Mouse (Mus musculus) MN1 (cell line): ENCODE measurements around the gene Hsd17b11.
"Not testable (repeated sequence)": the region's sequence is repeated elsewhere in the genome, so short reads cannot be mapped to it uniquely, and the experiment has no call there.

Source experiments
- DNase-seq: peaks from one replicate; pipeline ENCODE4 v3.0.0-alpha.2; 2016; ENCODE audit warnings: low spot score

Gene Hsd17b11

DNA sequence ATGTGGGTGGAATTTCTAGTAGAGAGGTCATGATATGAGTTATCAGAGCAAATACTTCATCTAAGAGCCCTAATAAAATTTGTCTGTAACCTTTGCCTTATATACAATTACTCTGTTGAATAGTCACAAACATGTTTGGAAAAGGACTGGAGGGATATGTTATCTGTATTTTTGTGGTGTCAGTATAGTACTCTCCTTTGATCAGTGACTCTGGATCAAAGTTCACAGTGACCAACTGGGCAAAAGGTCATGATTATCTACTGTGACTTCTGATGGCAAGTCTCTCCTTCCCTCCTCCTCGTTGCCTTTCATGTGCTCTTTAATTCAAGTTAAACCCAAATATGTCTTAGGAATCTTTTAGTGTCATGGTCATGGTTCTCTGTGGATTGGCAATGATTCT is 14.1 kb upstream of the Hsd17b11 start:
- no peak for DNase-seq

DNA sequence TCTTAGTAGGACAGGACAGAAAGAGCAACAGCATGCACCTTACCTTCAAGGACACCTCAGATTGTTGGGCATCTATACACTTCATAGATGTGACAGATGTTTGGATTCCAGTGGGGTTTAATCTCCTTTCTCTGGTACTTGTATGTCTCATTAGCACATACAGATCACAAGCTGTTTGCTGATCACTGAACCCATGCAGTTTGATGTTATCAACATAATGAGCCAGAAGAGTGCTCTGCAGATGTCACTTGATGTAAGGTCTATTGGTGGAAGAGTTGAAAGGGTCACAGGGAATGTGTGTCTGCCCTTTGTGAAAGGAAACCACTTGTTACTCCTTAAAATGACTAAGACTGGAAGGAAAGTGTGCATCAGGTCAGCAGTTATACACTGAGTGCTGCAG is 13.3 kb upstream of the Hsd17b11 start:
- no peak for DNase-seq

DNA sequence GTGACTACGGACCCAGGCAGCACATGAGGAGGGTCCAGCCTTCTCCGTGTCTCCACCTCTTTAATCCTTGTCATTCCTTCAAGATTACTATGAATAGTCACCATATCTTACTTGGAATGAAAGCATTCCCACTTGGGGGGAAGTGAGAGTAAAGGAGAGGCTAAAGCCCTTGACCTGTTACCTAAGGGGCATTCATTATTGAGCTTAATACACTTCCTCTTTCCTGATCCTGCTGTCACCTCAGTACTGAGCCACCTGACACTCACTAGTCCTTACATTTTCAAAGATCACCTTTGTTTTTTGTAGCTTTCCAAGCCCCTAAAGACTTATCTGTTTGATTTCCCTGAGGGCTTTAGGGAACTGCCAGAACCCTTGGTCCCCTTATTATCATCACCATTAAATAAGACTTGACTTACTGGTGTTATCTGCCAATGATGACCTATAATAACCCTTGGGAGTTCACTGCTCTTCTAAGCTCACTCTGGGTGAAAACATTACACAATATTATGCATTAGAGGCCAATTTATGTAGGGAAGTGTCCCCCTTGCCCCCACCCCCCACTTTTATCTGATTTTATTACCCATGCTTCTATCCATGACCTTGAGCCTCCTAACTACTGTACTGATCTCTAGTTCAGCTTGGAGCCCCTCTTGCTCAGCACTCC is 10.8 kb upstream of the Hsd17b11 start:
- no peak for DNase-seq

DNA sequence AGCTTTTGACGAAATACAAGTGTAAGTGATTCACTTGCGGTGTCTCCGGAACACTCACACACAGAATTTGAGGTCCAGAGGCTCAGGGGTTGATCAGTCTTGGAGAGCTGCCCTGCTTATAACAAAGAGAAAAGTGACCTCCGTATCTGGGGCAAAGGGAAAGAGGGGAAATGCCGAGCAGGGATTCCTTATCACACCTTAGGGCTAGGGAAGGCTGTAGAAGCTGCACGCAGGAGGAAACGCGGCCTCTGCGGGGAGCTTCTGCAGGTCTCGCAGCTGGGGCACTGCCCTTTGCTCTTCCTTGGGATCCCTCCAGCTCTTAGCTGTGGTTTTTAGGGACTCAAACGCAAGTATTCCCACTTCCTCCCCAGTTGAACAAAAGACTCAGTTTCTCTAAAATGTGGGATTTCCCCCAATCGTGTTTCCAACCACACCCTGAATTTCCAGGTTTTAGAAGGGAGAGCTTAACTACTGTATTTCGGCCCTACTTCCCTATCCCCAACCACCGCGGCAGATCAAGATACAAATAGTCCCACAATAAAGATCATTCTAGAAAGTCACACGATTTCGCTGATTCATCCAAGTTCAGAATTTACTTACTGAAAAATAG is 3.6 kb upstream of the Hsd17b11 start:
- DNase-seq = no peak

DNA sequence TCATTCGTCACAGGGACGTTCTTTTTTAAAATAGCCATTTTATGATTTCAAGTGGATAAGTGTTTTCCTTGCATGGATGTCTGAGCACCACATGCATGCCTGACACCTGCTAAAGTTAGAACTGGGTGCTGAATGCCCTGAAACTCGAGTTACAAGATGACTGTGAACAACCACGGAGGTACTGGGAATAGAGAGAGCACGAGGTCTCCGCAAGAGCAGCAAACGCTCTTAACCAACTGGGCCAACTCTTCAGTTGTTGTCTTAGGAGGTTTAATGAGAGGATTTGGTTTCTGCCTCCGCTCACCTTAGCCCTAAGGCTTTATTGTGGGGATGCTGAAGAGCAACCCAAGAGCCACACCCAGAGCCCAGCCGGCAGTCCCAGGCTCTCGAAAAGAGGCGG is 3.0 kb upstream of the Hsd17b11 start:
- DNase-seq = no peak

DNA sequence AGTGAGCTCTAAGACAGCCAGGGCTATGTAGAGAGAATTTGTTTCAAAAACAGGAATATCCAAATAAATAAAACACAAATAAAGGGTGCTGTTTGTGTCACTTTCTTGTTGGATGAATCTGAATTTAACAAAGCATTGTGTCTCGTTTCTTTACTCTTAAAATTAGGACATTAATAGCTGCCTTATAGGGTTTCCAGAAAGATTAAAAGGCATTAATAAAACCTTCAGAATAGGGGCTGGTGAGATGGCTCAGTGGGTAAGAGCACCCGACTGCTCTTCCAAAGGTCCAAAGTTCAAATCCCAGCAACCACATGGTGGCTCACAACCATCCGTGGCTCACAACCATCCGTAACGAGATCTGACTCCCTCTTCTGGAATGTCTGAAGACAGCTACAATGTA is 2.5 kb upstream of the Hsd17b11 start:
- not testable (repeated sequence) for DNase-seq

DNA sequence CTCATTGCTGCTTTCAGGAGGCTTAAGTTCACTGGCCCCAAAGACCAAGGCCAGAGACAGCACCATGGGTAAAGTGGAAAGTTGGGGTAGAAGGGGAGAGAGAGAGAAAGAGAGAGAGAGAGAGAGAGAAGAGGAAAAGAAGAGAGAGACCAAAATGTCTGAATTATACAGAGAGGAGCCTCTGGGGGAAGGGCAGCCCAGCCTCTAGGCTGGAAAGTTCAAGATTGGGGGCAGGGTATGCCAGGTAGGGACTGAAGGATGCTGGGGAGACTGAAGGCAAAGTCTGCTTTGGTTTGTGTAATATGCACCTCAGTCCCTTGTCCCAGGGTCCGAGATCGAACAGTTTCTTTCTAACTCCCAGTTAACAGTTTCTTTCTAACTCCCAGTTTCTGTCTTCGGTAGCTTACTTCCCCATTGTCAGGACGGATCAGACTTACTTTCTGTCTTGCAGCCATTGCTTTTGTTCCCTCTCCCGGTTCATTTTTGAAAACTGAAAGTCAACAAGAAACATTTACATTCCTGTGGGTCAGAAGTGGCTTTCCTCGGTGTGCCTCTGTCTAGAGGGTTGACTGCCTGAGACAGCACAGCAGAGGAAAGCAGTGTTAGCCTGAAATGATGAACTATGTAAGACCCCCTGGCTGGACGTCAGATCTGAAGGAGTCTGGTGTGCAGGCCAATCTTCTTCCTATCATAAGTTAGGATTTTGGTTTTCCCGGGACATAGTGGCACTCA is 1.7 kb upstream of the Hsd17b11 start:
- no peak for DNase-seq

DNA sequence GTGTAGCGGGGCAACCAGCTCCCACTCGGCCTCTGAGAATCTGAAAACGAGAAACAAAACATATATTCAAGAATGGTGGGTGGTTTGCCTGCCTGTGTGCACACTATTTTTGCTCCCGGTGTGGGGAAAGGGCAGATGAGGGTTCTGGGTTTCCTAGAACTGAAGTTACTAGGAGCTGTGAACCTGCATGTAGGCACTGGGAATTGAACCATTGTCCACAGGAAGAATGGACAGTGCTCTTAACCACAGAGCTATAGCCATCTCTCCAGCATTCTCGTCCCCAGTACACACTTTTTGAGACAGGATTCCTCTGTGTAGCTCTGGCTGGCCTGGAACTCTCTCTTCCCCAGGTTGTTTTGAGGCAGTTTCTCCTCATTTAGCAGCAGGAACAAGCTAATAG is 839 bp upstream of the Hsd17b11 start:
- DNase-seq = no peak

DNA sequence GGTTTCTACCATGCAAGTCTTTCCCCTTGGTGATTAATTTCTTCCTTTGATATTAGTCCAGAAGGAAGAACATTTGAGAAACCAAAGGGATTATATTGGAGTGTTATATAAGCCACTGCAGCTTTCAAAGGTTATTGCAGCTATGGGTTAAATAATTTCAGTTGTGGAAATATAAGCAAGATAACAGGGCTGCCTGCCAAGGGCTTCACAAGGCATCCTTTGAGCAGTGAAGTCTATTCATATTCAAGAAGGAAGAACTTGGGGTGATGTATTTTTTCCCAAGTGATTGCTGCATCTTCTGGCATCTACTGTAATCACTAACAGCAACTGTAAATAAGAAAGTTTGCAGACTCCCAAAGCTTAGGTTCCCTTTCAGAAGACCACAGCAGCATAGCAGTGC is 10.3 kb downstream of the Hsd17b11 start:
- DNase-seq = no peak

DNA sequence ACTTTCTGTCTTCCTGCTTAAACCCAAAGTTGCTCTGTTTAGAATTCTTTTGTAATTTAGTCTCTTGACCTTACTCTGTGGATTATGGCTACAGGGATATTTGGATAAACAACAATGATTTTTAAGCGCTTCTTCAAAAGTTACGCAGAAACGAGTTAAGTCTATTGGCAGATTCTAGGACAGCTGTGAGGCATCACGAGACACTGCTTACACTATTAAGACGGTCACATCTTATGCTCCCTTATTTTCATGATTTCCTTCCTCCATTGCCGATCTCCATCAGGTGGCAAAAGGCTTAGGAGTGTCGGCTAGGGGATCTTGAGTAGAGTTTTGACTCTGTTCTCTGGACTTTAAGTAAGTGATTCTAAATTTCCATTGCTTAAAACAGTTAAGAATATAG is 11.5 kb downstream of the Hsd17b11 start:
- DNase-seq = no peak

DNA sequence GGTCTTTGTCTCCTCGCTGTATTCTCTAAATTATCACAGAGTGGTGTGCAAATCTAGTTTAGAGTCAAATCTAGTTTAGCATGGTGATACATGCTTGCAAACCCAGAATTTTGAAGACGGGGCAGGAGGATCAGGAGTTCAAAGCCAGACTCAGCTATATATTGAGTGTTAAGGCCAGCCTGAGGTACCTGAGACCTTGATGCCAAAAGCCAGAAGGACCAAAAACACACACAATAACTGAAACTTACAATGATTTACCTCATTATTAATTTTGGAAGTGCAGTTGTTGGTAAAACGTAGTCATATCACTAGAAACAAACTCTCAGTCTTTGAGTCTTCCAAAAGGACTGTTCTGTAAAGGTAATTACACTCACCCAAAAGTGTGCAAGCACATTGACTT is 12.3 kb downstream of the Hsd17b11 start:
- no peak for DNase-seq

DNA sequence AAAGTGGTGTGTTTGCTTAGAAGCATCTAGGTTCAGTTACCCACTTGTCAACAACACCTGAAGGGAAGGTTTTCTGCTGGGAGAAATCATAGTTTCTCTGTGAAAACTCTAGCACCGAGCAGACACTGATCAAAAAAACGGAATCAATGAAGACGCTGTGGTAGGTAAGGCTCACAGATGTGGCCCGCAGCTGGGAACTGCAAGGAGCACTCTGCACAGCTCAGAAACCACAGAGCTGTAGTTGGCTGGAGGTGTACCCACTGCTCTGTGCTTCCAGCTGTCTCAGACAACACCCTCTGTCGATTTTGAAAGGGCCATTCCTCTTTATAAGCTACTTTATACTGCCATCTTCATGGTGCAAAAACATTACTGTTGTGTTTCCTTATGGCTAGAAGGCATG is 13.9 kb downstream of the Hsd17b11 start:
- no peak for DNase-seq

DNA sequence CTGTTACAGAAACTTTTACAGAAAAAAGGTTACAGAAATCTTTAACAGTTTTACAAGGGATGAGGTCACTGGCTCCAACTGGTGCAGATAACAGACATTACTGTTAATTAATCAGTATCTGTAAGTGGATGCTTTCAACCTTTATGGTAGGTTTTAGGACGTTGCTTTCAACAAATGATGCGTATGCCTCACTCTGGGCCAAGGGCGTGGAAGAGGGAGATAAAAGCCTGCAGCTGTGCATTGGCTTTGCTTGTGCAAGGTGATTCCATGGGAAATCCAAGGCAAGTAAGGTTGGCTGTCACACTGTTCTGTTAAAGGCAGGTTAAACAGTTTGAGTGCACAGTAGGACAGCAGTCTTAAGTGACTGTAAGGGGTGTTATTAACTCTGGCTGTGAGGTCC is 14.9 kb downstream of the Hsd17b11 start:
- no peak for DNase-seq

DNA sequence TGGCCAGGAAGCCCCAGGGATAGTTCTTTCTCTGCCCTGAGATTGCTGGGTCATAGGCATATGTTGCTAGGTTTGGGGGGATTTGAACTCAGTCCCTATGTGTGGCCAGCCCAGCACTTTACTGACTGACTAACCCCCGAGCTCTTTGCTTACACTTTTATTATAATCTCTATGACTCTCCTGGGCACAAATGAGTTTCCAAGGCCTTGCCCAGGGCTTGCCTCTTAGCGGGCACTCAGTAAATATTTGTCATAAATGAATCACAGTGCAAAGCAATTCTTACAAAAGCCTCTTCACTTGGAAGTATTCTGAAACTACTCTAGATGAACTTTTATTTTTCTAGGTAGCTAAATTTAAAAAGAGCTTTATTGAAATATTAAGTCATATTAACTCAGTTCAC is 17.8 kb downstream of the Hsd17b11 start:
- DNase-seq = no peak

DNA sequence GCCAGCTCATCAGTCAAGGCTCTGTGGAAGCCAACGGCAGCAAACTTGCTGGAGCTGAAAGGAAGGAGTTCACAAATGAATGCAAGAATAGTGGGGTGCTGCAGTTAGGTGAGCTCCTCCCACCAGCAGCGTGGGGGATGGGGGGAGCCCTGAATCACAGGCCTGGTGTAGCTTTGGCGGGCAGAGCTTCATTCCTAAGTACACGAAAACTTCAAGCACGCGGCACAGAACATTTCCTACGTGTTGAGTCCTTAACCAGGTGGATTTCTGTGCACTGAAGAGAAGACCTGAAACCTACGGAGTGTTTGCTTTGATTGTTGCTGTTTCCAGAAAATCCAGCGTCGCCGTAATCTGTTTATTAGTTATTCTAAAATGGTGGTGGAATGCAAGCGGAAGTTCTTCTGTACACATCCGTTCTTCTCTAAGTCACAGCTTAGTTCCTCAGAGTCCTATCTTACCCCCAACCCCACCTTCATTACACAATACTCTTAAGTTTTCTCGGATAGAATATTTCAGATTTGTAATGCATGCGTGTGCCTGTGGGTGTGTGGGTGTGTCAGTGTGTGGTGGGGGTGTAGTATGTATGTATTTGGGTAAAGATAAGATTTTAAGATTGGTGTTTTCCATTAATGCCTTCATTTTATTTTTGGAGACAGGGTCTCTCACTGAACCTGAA is 18.3 kb downstream of the Hsd17b11 start:
- DNase-seq = no peak

DNA sequence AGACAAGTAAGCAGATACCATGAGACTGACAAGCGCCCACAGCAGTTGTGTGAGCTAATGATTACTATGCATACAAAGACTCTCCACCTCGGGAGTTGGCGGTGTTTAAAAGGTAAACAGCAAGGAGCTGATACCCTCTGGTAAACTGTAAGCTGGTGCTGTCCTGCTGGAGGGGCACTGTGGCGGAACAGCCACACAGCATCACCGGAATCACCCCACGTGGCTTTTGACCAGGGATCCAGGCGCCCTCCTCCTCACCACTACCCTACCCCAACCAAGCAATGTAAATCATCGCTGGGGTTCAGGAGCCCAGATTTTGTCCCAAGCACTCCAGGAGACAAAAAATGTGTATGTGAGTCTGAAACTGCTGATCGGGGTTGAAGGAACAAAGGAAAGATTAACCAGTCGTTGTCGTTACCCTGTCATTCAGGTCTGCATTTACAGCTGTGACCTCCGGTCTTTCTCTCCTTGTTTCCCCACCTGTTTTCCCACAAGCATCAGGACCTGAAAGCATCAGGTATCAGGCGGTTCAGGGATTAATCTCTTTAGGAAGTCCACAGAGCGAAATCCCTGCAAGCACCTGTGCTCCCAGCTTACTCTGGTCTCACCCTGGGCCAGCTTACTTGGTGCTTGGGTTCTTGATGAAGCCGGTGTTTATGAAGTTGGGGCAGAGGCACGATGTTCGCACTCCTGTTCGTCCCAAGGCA is 19.0 kb downstream of the Hsd17b11 start:
- DNase-seq = no peak

DNA sequence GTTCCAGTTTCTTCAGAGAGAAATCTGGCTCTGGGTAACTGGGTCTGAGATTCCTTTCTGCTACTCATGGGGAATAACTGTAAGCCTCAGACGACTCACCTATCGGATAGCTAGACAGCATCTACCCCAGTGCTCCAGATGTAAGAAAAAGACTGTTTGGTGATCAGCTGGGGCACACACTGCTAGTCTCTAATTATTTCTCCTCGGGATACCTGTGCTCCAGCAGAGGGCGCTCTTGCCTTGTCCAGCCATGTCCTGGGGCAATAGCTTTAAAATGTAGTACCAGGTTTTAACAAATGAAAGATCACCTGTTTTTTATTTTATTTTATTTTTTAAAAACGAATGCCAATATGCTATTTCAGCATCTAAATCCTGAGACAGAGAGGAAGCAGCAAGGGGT is 22.0 kb downstream of the Hsd17b11 start:
- DNase-seq = peak; percentile 79

DNA sequence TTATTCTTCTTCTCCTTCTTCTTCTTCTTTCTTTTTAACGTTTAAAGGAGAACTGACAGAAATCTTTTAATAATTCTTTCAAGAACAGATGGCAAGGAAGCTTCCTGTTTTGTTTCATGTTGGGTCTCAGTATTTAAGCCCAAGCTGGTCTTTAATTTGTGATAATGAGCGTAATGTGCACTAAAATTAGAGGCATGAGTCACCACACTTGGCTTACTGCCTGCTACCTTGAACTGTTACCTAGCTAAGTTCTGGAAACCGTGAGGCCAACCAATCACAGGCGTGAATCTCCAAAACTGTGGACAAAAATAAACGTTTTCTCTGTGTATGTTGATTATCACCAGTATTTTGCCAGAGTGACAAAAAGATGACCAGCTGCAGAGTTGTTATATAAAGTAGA is 23.0 kb downstream of the Hsd17b11 start:
- DNase-seq = peak; percentile 62

DNA sequence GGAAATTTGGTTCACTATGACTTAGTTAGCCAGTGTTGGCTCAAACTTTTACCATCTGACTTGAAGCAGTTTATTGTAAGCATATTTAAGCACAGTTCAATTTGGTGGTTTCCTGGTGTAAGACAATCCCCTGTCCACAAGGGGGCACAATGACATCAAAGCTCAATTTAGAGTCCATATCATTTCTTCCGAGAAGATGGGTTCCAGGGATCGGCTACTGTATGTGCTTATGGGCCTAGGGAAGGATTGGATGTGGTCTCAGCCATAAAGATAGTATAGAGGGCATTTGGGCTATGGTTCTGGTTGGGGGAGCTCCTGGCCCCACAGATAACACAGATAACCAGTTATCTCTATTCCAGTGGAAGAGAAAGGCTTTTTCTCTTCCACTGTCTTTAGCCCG is 26.5 kb downstream of the Hsd17b11 start:
- peak; percentile 19 for DNase-seq

DNA sequence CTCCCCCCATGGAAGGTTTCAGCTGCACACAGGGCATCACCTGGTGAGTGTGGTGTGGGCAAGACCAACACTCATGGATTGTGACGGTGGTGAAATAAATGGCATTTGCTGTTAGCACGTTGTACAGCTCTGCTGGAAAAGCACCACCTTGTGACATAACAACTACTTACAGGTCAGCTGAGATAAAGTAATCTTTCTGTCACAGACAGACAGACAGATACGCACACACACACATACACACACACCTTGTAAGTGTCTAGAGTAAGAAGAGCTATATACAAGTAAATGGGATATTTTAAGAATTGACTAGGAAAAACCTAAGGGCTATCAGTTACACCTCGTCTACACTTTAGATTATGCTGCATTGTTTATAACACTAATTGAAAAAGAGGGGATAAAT is 27.1 kb downstream of the Hsd17b11 start:
- no peak for DNase-seq

DNA sequence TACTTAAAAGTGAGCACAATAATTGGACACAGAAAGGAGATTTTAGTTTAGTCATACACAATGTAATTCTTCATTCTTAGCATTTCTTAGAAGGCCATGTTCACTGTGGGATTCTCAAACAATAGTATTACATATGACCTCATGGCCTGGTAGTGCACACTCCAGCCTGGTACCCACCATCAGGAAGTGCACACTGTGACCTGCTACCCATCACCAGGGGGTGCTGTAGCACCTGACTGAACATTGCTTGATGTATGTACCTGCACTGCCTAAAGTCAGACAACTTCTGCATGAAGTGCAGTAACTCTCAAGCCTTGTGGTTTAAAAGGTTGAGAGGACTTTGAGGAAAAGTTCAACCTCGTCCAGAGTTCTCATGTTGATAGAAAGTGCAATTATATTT is 28.1 kb downstream of the Hsd17b11 start:
- DNase-seq = no peak

DNA sequence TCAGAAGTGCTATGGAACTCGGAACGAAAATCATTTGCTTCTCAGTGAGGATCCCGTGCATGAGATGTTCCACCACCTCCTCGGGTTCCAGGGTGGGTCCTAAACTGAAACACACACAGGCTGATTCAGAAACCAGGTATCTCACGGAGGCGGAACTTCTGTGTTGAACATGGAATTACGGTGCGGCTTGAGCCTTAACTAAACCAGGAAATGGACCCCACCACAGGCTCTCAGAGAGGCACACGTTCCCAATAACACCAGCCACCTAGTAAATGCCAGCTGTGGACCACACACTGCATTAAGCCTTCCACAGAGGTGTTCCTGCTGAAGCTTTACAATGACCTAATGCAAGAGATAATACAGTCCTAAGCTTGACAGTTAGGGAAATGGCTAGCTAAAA is 28.9 kb downstream of the Hsd17b11 start:
- DNase-seq = no peak
